Mouse (Mus musculus) brain, embryonic 14.5 days (tissue): ENCODE data around the gene Ypel1.

Experiments used
- CTCF ChIP-seq: fragments of 200-500 bp; IDR thresholded peaks from 2 replicates; pipeline ENCODE4 v1.5.1; 2012; ENCODE audit warnings: inconsistent platforms, mild to moderate bottlenecking, moderate library complexity, borderline replicate concordance; ENCODE audit not compliant: insufficient read depth, insufficient read length; ENCODE audit errors: extremely low read depth
- POLR2A ChIP-seq: fragments of 200-500 bp; IDR thresholded peaks from 2 replicates; pipeline ENCODE4 v1.6.1; 2012; ENCODE audit warnings: mild to moderate bottlenecking, inconsistent platforms, borderline replicate concordance; ENCODE audit not compliant: poor library complexity, insufficient read depth, insufficient read length, severe bottlenecking; ENCODE audit errors: extremely low read depth

DNA sequence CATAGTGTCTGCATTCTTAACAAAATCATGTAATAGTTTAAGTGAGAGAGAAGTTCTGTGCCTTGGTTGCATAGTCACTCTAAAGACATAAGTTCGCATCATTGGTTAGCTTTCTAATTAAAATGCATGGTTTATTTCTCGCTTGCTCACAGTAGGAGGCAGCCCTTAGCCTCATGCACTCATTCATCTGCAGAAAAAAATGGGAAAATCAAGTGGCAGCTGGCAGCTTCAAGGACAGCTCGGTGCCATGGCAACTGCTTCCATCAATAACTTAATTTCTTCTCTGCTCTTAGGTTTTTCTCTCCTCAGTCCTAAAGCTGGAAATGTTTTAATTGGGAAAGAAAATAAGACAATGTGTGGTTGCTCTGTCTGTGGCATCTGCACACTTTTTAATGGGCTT is 13.9 kb upstream of the Ypel1 start:
- TF ChIP-seq CTCF (no peak), POLR2A (no peak)
